Mouse (Mus musculus) MEL (cell line): Measurements from ENCODE around the gene Ganc. TPM values are rescaled to one million over a fixed set of nuclear protein-coding genes. Genes with fewer than 3 reads are reported as not detected.

Source experiments
- DNase-seq: peaks from one replicate; pipeline ENCODE4 v3.0.0; 2011; ENCODE audit warnings: low read depth, low spot score
- H3K27ac ChIP-seq: 2 replicates; pipeline ENCODE4 v1.5.1; 2012; ENCODE audit warnings: low read depth, mild to moderate bottlenecking, control low read depth, low read length, moderate library complexity; ENCODE audit not compliant: control insufficient read depth
- H3K27me3 ChIP-seq, 2 experiments: fragments of 150-350 bp in 1 of 2; sonication (generic) in 1 of 2; 2 replicates each; pipeline ENCODE4 v1.6.1; 2012; ENCODE audit warnings: low read length in 2 of 2, mild to moderate bottlenecking in 2 of 2, improper control_type of control experiment in 1 of 2, moderate library complexity in 1 of 2; ENCODE audit not compliant: insufficient read depth in 2 of 2, control insufficient read depth in 1 of 2
- H3K36me3 ChIP-seq, 2 experiments: 2 replicates each; pipeline ENCODE4 v1.6.1; 2012 to 2014; ENCODE audit warnings: low read length in 2 of 2, improper control_type of control experiment in 1 of 2, inconsistent platforms in 1 of 2, mild to moderate bottlenecking in 1 of 2; ENCODE audit not compliant: insufficient read depth in 2 of 2, control insufficient read depth in 1 of 2
- H3K4me1 ChIP-seq, 2 experiments: fragments of 150-350 bp in 1 of 2; sonication (generic) in 1 of 2; 2 replicates each; pipeline ENCODE4 v1.6.1; 2012; ENCODE audit warnings: low read length in 2 of 2, improper control_type of control experiment in 1 of 2, mild to moderate bottlenecking in 1 of 2; ENCODE audit not compliant: insufficient read depth in 2 of 2, control insufficient read depth in 1 of 2
- H3K4me3 ChIP-seq, 2 experiments: fragments of 150-350 bp in 1 of 2; sonication (generic) in 1 of 2; 2 replicates each; pipeline ENCODE4 v1.5.1; 2012; ENCODE audit warnings: low read depth in 2 of 2, low read length in 2 of 2, mild to moderate bottlenecking in 2 of 2, moderate library complexity in 2 of 2, control low read depth in 1 of 2, improper control_type of control experiment in 1 of 2; ENCODE audit not compliant: control insufficient read depth in 1 of 2, insufficient read depth in 1 of 2
- H3K79me2 ChIP-seq: 2 replicates; pipeline ENCODE4 v1.6.1; 2012; ENCODE audit warnings: mild to moderate bottlenecking, low read length, moderate library complexity; ENCODE audit not compliant: control insufficient read depth, poor library complexity, insufficient read depth
- H3K9ac ChIP-seq: 2 replicates; pipeline ENCODE4 v1.6.1; 2012; ENCODE audit warnings: low read depth, mild to moderate bottlenecking, control low read depth, low read length, moderate library complexity; ENCODE audit not compliant: control insufficient read depth, poor library complexity, severe bottlenecking
- H3K9me3 ChIP-seq: fragments of 150-350 bp; sonication (generic); replicated peaks from 2 replicates; pipeline ENCODE4 v1.6.1; 2012; ENCODE audit warnings: mild to moderate bottlenecking, low read length, improper control_type of control experiment, moderate library complexity; ENCODE audit not compliant: insufficient read depth
- BHLHE40 ChIP-seq: IDR thresholded peaks from 2 replicates; pipeline ENCODE4 v1.6.1; 2012; ENCODE audit warnings: low read depth, mild to moderate bottlenecking, inconsistent platforms, low read length, improper control_type of control experiment, borderline replicate concordance
- CHD1 ChIP-seq: IDR thresholded peaks from 2 replicates; pipeline ENCODE4 v1.6.1; 2012; ENCODE audit warnings: low read depth, mild to moderate bottlenecking, inconsistent platforms, low read length, improper control_type of control experiment
- E2F4 ChIP-seq: IDR thresholded peaks from 2 replicates; pipeline ENCODE4 v1.6.1; 2011; ENCODE audit warnings: low read depth, low read length, improper control_type of control experiment, borderline replicate concordance
- EP300 ChIP-seq, 2 experiments: IDR thresholded peaks; 2 replicates each; pipeline ENCODE4 v1.6.1; 2011; ENCODE audit warnings: improper control_type of control experiment in 2 of 2, low read length in 2 of 2, low read depth in 1 of 2, mild to moderate bottlenecking in 1 of 2
- KAT2A ChIP-seq: conservative IDR thresholded peaks from 2 replicates; pipeline ENCODE4 v1.6.1; 2012; ENCODE audit warnings: low read depth, low read length, improper control_type of control experiment, inconsistent platforms
- MAZ ChIP-seq: IDR thresholded peaks from 2 replicates; pipeline ENCODE4 v1.6.1; 2012; ENCODE audit warnings: low read depth, mild to moderate bottlenecking, inconsistent platforms, low read length, improper control_type of control experiment
- MEF2A ChIP-seq: IDR thresholded peaks from 2 replicates; pipeline ENCODE4 v1.6.1; 2014; ENCODE audit warnings: low read depth, mild to moderate bottlenecking, inconsistent platforms, low read length, improper control_type of control experiment; ENCODE audit not compliant: poor library complexity, insufficient replicate concordance, severe bottlenecking; ENCODE audit errors: extremely low read depth
- MXI1 ChIP-seq: IDR thresholded peaks from 2 replicates; pipeline ENCODE4 v1.6.1; 2011; ENCODE audit warnings: mild to moderate bottlenecking, low read depth, low read length, improper control_type of control experiment
- NELFE ChIP-seq: IDR thresholded peaks from 2 replicates; pipeline ENCODE4 v1.6.1; 2011; ENCODE audit warnings: low read depth, low read length, improper control_type of control experiment
- RCOR1 ChIP-seq: IDR thresholded peaks from 2 replicates; pipeline ENCODE4 v1.6.1; 2012; ENCODE audit warnings: low read depth, mild to moderate bottlenecking, inconsistent platforms, low read length, improper control_type of control experiment
- SIN3A ChIP-seq: IDR thresholded peaks from 2 replicates; pipeline ENCODE4 v1.6.1; 2012; ENCODE audit warnings: low read length, improper control_type of control experiment, inconsistent platforms
- TAL1 ChIP-seq: IDR thresholded peaks from 2 replicates; pipeline ENCODE4 v1.6.1; 2012; ENCODE audit warnings: mild to moderate bottlenecking, inconsistent platforms, low read length, moderate library complexity, mixed read lengths
- TCF12 ChIP-seq: IDR thresholded peaks from 2 replicates; pipeline ENCODE4 v1.6.1; 2014; ENCODE audit warnings: low read depth, mild to moderate bottlenecking, inconsistent platforms, low read length, improper control_type of control experiment, moderate library complexity
- UBTF ChIP-seq: IDR thresholded peaks from 2 replicates; pipeline ENCODE4 v1.6.1; 2012; ENCODE audit warnings: low read depth, mild to moderate bottlenecking, inconsistent platforms, low read length, improper control_type of control experiment, moderate library complexity, borderline replicate concordance; ENCODE audit not compliant: insufficient read depth
- USF2 ChIP-seq, 2 experiments: IDR thresholded peaks; 2 replicates each; pipeline ENCODE4 v1.6.1; 2011 to 2012; ENCODE audit warnings: improper control_type of control experiment in 2 of 2, low read length in 2 of 2, borderline replicate concordance in 1 of 2, inconsistent platforms in 1 of 2, low read depth in 1 of 2, mild to moderate bottlenecking in 1 of 2; ENCODE audit not compliant: insufficient read depth in 1 of 2
- ZKSCAN1 ChIP-seq: IDR thresholded peaks from 2 replicates; pipeline ENCODE4 v1.6.1; 2012; ENCODE audit warnings: low read depth, mild to moderate bottlenecking, inconsistent platforms, low read length, improper control_type of control experiment, moderate library complexity
- ZMIZ1 ChIP-seq: IDR thresholded peaks from 2 replicates; pipeline ENCODE4 v1.6.1; 2012; ENCODE audit warnings: low read depth, mild to moderate bottlenecking, inconsistent platforms, low read length, improper control_type of control experiment, moderate library complexity
- polyA plus RNA-seq, 2 experiments: library from polyadenylated mRNA; stranded (reverse) in 1 of 2; unstranded in 1 of 2; fragments of >175 nt in 1 of 2; fragments of >200 nt in 1 of 2; gene quantifications; 2 replicates each; pipeline versions ENCODE4 v1.2.1 to v1.2.4; 2012; ENCODE audit warnings: low replicate concordance in 2 of 2, low read depth in 1 of 2; ENCODE audit not compliant: insufficient read length in 2 of 2, insufficient read depth in 1 of 2, missing spikeins in 1 of 2
- total RNA-seq: library from RNA; depleted of rRNA; stranded (reverse); fragments of 300-350 nt; gene quantifications from 2 replicates; pipeline ENCODE4 v1.2.3, GENCODE M21; 2012

Gene Ganc
- total and polyA plus RNA-seq, 3 experiments = 3.1 to 4.4 TPM; not detected in 1

DNA sequence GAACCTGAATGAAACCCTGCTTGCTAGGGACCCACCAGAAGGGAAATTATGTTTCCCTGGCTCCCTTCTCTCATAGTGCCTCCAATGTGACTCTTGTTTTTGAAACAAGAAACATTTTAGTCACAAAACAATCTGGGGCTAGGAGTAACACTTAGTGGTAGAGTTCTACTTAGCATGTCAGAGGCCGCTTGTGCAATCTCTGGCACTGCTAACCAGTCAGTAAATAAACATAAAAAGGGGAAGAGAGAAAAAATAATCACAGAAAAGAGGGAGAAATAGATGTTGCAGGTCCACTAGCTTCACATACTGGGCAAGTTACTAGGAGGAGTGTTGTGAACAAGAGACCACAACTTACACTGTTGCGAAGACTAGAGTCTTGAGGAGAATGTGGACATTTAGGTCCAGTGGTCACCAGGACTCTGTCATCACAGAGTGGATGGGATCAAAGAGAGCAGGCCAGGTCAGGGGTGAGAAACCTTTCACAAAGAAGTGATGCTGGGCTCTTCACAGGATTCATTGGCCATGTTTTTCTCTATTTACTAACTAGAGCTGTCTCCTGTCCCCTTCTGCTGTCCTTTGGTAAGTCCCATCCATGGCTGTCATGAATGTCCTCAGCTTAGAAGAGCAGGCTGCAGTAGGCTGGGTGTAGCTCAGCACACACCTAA, 61.2 kb downstream of the Ganc start:
- no peak overlapping the region for H3K9ac ChIP-seq
- no peak for TF ChIP-seq TAL1
- TF ChIP-seq MXI1 = no peak
- no peak for DNase-seq
- no peaks in the 10 kb centered on the region for H3K36me3 ChIP-seq
- H3K79me2 ChIP-seq = no peaks in the 10 kb centered on the region
- no peaks in the 10 kb centered on the region for H3K4me1 ChIP-seq
- H3K27ac ChIP-seq = no peak overlapping the region
- H3K27me3 ChIP-seq = no peaks in the 10 kb centered on the region
- no peaks in the 10 kb centered on the region for H3K9me3 ChIP-seq
- H3K4me3 ChIP-seq = no peak overlapping the region

DNA sequence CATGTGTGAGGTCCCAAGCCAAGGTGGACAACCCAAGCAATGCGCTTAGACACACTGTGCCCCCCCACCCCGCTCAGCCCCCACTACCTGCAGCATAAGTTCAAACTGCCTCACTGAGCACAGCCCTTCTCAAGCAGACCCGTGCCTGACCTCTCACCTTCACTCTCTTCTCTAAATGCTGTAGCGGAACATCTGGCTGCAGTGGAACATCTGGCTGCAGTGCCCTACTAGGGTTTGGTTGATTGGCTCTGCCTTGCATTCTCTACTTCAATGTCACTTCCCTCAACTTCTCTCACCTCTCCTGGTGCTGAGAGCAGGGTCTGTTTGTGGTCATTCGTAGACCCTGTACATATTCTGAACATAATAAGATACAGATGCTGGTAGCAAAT, 61.7 kb downstream of the Ganc start:
- Histone ChIP-seq H3K36me3 (peaks cover 0 to 2% of the 10 kb centered on the region in 2 experiments; a peak in 1 of 4 replicates), H3K27ac (no peak overlapping the region), H3K4me3 (no peak overlapping the region), H3K9ac (no peak overlapping the region), H3K4me1 (0 out of 4 replicates have a peak, but pooled peaks cover 0 to 3% of the 10 kb centered on the region in 2 experiments), H3K27me3 (no peaks in the 10 kb centered on the region), H3K9me3 (no peaks in the 10 kb centered on the region), H3K79me2 (no peaks in the 10 kb centered on the region)
- no peak for DNase-seq
- TF ChIP-seq RCOR1 (no peak), KAT2A (no peak), MAZ (no peak), ZKSCAN1 (no peak), NELFE (no peak), SIN3A (no peak), BHLHE40 (no peak), CHD1 (no peak), ZMIZ1 (no peak), UBTF (no peak), USF2 (IDR thresholded peaks at IDR 0.05; ENCODE audit: borderline replicate concordance in 1 of 2, insufficient read depth in 1 of 2, low read depth in 1 of 2, low read length in 2 of 2) (no peak), E2F4 (no peak), TAL1 (no peak), TCF12 (no peak), MEF2A (no peak), EP300 (IDR thresholded peaks at IDR 0.05; ENCODE audit: low read depth in 1 of 2, low read length in 2 of 2) (no peak)
